8 mouse cellular contexts compared by ENCODE assay signal in the genomic region with DNA sequence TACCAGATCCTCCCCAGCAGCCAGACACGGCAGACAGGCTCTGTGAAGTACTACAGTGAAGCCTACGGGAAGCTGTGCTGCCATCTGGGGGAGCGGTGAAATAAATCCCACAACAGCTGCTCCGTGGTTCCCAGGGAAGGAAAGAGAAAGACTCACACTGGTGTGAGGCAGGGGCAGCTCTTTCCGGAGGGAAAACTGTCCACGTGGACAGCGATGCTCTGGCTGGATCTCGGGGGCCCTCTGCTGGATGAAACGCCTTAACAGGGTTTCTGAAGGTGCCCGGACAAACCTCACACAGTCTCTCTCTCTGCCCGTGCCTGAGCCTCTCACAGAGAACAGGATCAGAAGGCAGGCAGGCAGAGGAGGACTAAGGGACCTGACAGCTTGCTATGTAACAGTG. TPM values are rescaled to one million over a fixed set of nuclear protein-coding genes. Genes with fewer than 3 reads are reported as not detected.
A peak's percentile ranks its signal among the peaks of the same experiment; 100 is the strongest.
DNase-seq lines count a peak whose midpoint lies in the region; TF ChIP-seq lines count a peak whose summit lies in the region.

No protein-coding gene starts in this region.

- no peak overlapping the region for H3K4me3 ChIP-seq in cortical plate, adult 2 months (ENCODE audit: insufficient read depth, low read length)
- H3K4me3 ChIP-seq in left cerebral cortex, adult 2 months: 0 out of 2 replicates have a peak overlapping the region, but pooled peaks have one; percentile 6

- no peak for TF ChIP-seq POLR2A in cortical plate, adult 2 months (IDR thresholded peaks at IDR 0.05; ENCODE audit: extremely low read depth, insufficient read depth, low read length)

- intact Hi-C loops in gastrocnemius, postnatal 14 days (cut with DNase I; ENCODE audit: low total_unique reads): loop anchor here (5.0 kb wide), 2 partner anchors 41 to 211 kb away; no protein-coding TSS in a partner anchor
- intact Hi-C loops in left cerebral cortex, adult 2 months (cut with DNase I): loop anchor here (1.0 to 5.0 kb wide), 4 partner anchors 40 to 211 kb away; no protein-coding TSS in a partner anchor

- H3K4me1 ChIP-seq in cortical plate, adult 2 months (ENCODE audit: control insufficient read depth, insufficient read depth, low read length): peaks cover 38% of the 10 kb centered on the region

- peak; percentile 80 for DNase-seq in ZHBTc4 (ENCODE audit: low read depth, low spot score)
- peak; percentile 87 for DNase-seq in gastrocnemius, postnatal 14 days
- peak; percentile 80 for DNase-seq in induced T-regulatory cell, adult 2 months (ENCODE audit: low read depth)
- DNase-seq in left cerebral cortex, adult 2 months (ENCODE audit: extremely low spot score in 1 of 2, low spot score in 2 of 2): peak; percentile 83 to 89
- DNase-seq in lung, postnatal 4 days: peak; percentile 85 to 90
- DNase-seq in retina, postnatal 7 days (ENCODE audit: low read depth, low spot score): peak; percentile 78
- peak; percentile 56 to 63 for DNase-seq in urinary bladder, adult 18-20 months (ENCODE audit: low spot score in 2 of 2)

- TF ChIP-seq CTCF in cortical plate, adult 2 months (IDR thresholded peaks at IDR 0.05; ENCODE audit: extremely low read depth, insufficient read depth, low read length): peak; percentile 86
- peak; percentile 91 for TF ChIP-seq CTCF in left cerebral cortex, adult 2 months (IDR thresholded peaks at IDR 0.05)

- H3K27ac ChIP-seq in cortical plate, adult 2 months (ENCODE audit: insufficient read depth, low read length): no peak overlapping the region
- peak overlapping the region; percentile 77 for H3K27ac ChIP-seq in left cerebral cortex, adult 2 months

RNA-seq across cellular contexts. Expression of a gene that starts 53.1 kb away (rescaled TPM):
- polyA plus RNA-seq in cortical plate, adult 2 months (2012; rRNA removed): 295 and 315 TPM in 2 replicates
- total RNA-seq in gastrocnemius, postnatal 14 days (2021): 1 to 10 TPM; 1.6 to 2.6 TPM
- 100 to 1,000 TPM; 221 to 226 TPM for total RNA-seq in left cerebral cortex, adult 2 months (2021)

RNA-seq across cellular contexts. Expression of a gene that starts 58.5 kb away (rescaled TPM):
- polyA plus RNA-seq in cortical plate, adult 2 months (2012; rRNA removed): 36.5 and 37.5 TPM in 2 replicates
- total RNA-seq in gastrocnemius, postnatal 14 days (2021): 10 to 100 TPM; 11.9 to 15.3 TPM
- total RNA-seq in left cerebral cortex, adult 2 months (2021): 10 to 100 TPM; 25.9 to 28.8 TPM

Comparison
In these comparisons a context has a peak if more than half of its experiments do, and no peak if none do; other contexts are left out.
1. RNA of a gene that starts 53.1 kb away (total RNA-seq): 221 to 226 TPM in left cerebral cortex, adult 2 months; 1.6 to 2.6 TPM in gastrocnemius, postnatal 14 days; every median in the first group is over 10 times any median in the second.
2. Peak in every context shown above with its lines, with median percentiles within 50 percentile points of each other: DNase-seq.